Mouse (Mus musculus) MEL (cell line): ENCODE data around the gene Igf2bp2. TPM values are rescaled to one million over a fixed set of nuclear protein-coding genes. Genes with fewer than 3 reads are reported as not detected.

Experiments
- DNase-seq: peaks from one replicate; pipeline ENCODE4 v3.0.0; 2011; ENCODE audit warnings: low read depth, low spot score
- H3K27ac ChIP-seq: 2 replicates; pipeline ENCODE4 v1.5.1; 2012; ENCODE audit warnings: low read depth, mild to moderate bottlenecking, control low read depth, low read length, moderate library complexity; ENCODE audit not compliant: control insufficient read depth
- H3K27me3 ChIP-seq, 2 experiments: fragments of 150-350 bp in 1 of 2; sonication (generic) in 1 of 2; 2 replicates each; pipeline ENCODE4 v1.6.1; 2012; ENCODE audit warnings: low read length in 2 of 2, mild to moderate bottlenecking in 2 of 2, improper control_type of control experiment in 1 of 2, moderate library complexity in 1 of 2; ENCODE audit not compliant: insufficient read depth in 2 of 2, control insufficient read depth in 1 of 2
- H3K36me3 ChIP-seq, 2 experiments: 2 replicates each; pipeline ENCODE4 v1.6.1; 2012 to 2014; ENCODE audit warnings: low read length in 2 of 2, improper control_type of control experiment in 1 of 2, inconsistent platforms in 1 of 2, mild to moderate bottlenecking in 1 of 2; ENCODE audit not compliant: insufficient read depth in 2 of 2, control insufficient read depth in 1 of 2
- H3K4me1 ChIP-seq, 2 experiments: fragments of 150-350 bp in 1 of 2; sonication (generic) in 1 of 2; 2 replicates each; pipeline ENCODE4 v1.6.1; 2012; ENCODE audit warnings: low read length in 2 of 2, improper control_type of control experiment in 1 of 2, mild to moderate bottlenecking in 1 of 2; ENCODE audit not compliant: insufficient read depth in 2 of 2, control insufficient read depth in 1 of 2
- H3K4me3 ChIP-seq, 2 experiments: fragments of 150-350 bp in 1 of 2; sonication (generic) in 1 of 2; 2 replicates each; pipeline ENCODE4 v1.5.1; 2012; ENCODE audit warnings: low read depth in 2 of 2, low read length in 2 of 2, mild to moderate bottlenecking in 2 of 2, moderate library complexity in 2 of 2, control low read depth in 1 of 2, improper control_type of control experiment in 1 of 2; ENCODE audit not compliant: control insufficient read depth in 1 of 2, insufficient read depth in 1 of 2
- H3K79me2 ChIP-seq: 2 replicates; pipeline ENCODE4 v1.6.1; 2012; ENCODE audit warnings: mild to moderate bottlenecking, low read length, moderate library complexity; ENCODE audit not compliant: control insufficient read depth, poor library complexity, insufficient read depth
- H3K9ac ChIP-seq: 2 replicates; pipeline ENCODE4 v1.6.1; 2012; ENCODE audit warnings: low read depth, mild to moderate bottlenecking, control low read depth, low read length, moderate library complexity; ENCODE audit not compliant: control insufficient read depth, poor library complexity, severe bottlenecking
- H3K9me3 ChIP-seq: fragments of 150-350 bp; sonication (generic); replicated peaks from 2 replicates; pipeline ENCODE4 v1.6.1; 2012; ENCODE audit warnings: mild to moderate bottlenecking, low read length, improper control_type of control experiment, moderate library complexity; ENCODE audit not compliant: insufficient read depth
- BHLHE40 ChIP-seq: IDR thresholded peaks from 2 replicates; pipeline ENCODE4 v1.6.1; 2012; ENCODE audit warnings: low read depth, mild to moderate bottlenecking, inconsistent platforms, low read length, improper control_type of control experiment, borderline replicate concordance
- CHD1 ChIP-seq: IDR thresholded peaks from 2 replicates; pipeline ENCODE4 v1.6.1; 2012; ENCODE audit warnings: low read depth, mild to moderate bottlenecking, inconsistent platforms, low read length, improper control_type of control experiment
- CTCF ChIP-seq, 3 experiments: IDR thresholded peaks in 2 of 3; conservative IDR thresholded peaks in 1 of 3; 2 replicates each; pipeline ENCODE4 v1.5.1; 2011 to 2012; ENCODE audit warnings: low read length in 3 of 3, low read depth in 2 of 3, mild to moderate bottlenecking in 2 of 3, improper control_type of control experiment in 1 of 3, inconsistent platforms in 1 of 3, mixed read lengths in 1 of 3, moderate library complexity in 1 of 3; ENCODE audit not compliant: control insufficient read depth in 1 of 3, insufficient read depth in 1 of 3, poor library complexity in 1 of 3, severe bottlenecking in 1 of 3
- ETS1 ChIP-seq: IDR thresholded peaks from 2 replicates; pipeline ENCODE4 v1.6.1; 2012; ENCODE audit warnings: low read depth, mild to moderate bottlenecking, inconsistent platforms, low read length, improper control_type of control experiment, moderate library complexity
- GABPA ChIP-seq: IDR thresholded peaks from 2 replicates; pipeline ENCODE4 v1.6.1; 2012; ENCODE audit warnings: low read depth, mild to moderate bottlenecking, inconsistent platforms, low read length, improper control_type of control experiment, moderate library complexity
- MAFK ChIP-seq: IDR thresholded peaks from 2 replicates; pipeline ENCODE4 v1.6.1; 2011; ENCODE audit warnings: low read depth, mild to moderate bottlenecking, low read length, improper control_type of control experiment, borderline replicate concordance
- MAZ ChIP-seq: IDR thresholded peaks from 2 replicates; pipeline ENCODE4 v1.6.1; 2012; ENCODE audit warnings: low read depth, mild to moderate bottlenecking, inconsistent platforms, low read length, improper control_type of control experiment
- MEF2A ChIP-seq: IDR thresholded peaks from 2 replicates; pipeline ENCODE4 v1.6.1; 2014; ENCODE audit warnings: low read depth, mild to moderate bottlenecking, inconsistent platforms, low read length, improper control_type of control experiment; ENCODE audit not compliant: poor library complexity, insufficient replicate concordance, severe bottlenecking; ENCODE audit errors: extremely low read depth
- MYB ChIP-seq: IDR thresholded peaks from 2 replicates; pipeline ENCODE4 v1.6.1; 2011; ENCODE audit warnings: mild to moderate bottlenecking, low read depth, low read length, improper control_type of control experiment
- MYC ChIP-seq: IDR thresholded peaks from 2 replicates; pipeline ENCODE4 v1.6.1; 2011; ENCODE audit warnings: low read depth, mild to moderate bottlenecking, low read length, improper control_type of control experiment, moderate library complexity
- NRF1 ChIP-seq: IDR thresholded peaks from 2 replicates; pipeline ENCODE4 v1.6.1; 2014; ENCODE audit warnings: low read depth, mild to moderate bottlenecking, inconsistent platforms, low read length, improper control_type of control experiment, moderate library complexity; ENCODE audit not compliant: poor library complexity, insufficient read depth, severe bottlenecking
- RCOR1 ChIP-seq: IDR thresholded peaks from 2 replicates; pipeline ENCODE4 v1.6.1; 2012; ENCODE audit warnings: low read depth, mild to moderate bottlenecking, inconsistent platforms, low read length, improper control_type of control experiment
- SIN3A ChIP-seq: IDR thresholded peaks from 2 replicates; pipeline ENCODE4 v1.6.1; 2012; ENCODE audit warnings: low read length, improper control_type of control experiment, inconsistent platforms
- SMC3 ChIP-seq: IDR thresholded peaks from 2 replicates; pipeline ENCODE4 v1.6.1; 2011; ENCODE audit warnings: low read depth, low read length, improper control_type of control experiment
- TAL1 ChIP-seq: IDR thresholded peaks from 2 replicates; pipeline ENCODE4 v1.6.1; 2012; ENCODE audit warnings: mild to moderate bottlenecking, inconsistent platforms, low read length, moderate library complexity, mixed read lengths
- TBP ChIP-seq: IDR thresholded peaks from 2 replicates; pipeline ENCODE4 v1.8.0; 2011; ENCODE audit warnings: low read depth, low read length, improper control_type of control experiment
- UBTF ChIP-seq: IDR thresholded peaks from 2 replicates; pipeline ENCODE4 v1.6.1; 2012; ENCODE audit warnings: low read depth, mild to moderate bottlenecking, inconsistent platforms, low read length, improper control_type of control experiment, moderate library complexity, borderline replicate concordance; ENCODE audit not compliant: insufficient read depth
- USF1 ChIP-seq: IDR thresholded peaks from 2 replicates; pipeline ENCODE4 v1.6.1; 2014; ENCODE audit warnings: low read depth, mild to moderate bottlenecking, inconsistent platforms, low read length, improper control_type of control experiment, moderate library complexity
- USF2 ChIP-seq, 2 experiments: IDR thresholded peaks; 2 replicates each; pipeline ENCODE4 v1.6.1; 2011 to 2012; ENCODE audit warnings: improper control_type of control experiment in 2 of 2, low read length in 2 of 2, borderline replicate concordance in 1 of 2, inconsistent platforms in 1 of 2, low read depth in 1 of 2, mild to moderate bottlenecking in 1 of 2; ENCODE audit not compliant: insufficient read depth in 1 of 2
- ZNF384 ChIP-seq: IDR thresholded peaks from 2 replicates; pipeline ENCODE4 v1.6.1; 2012; ENCODE audit warnings: low read depth, mild to moderate bottlenecking, inconsistent platforms, low read length, improper control_type of control experiment
- polyA plus RNA-seq, 2 experiments: library from polyadenylated mRNA; stranded (reverse) in 1 of 2; unstranded in 1 of 2; fragments of >175 nt in 1 of 2; fragments of >200 nt in 1 of 2; gene quantifications; 2 replicates each; pipeline versions ENCODE4 v1.2.1 to v1.2.4; 2012; ENCODE audit warnings: low replicate concordance in 2 of 2, low read depth in 1 of 2; ENCODE audit not compliant: insufficient read length in 2 of 2, insufficient read depth in 1 of 2, missing spikeins in 1 of 2
- total RNA-seq: library from RNA; depleted of rRNA; stranded (reverse); fragments of 300-350 nt; gene quantifications from 2 replicates; pipeline ENCODE4 v1.2.3, GENCODE M21; 2012

The Igf2bp2 gene
- total and polyA plus RNA-seq, 3 experiments = 0.23 to 0.86 TPM; not detected in 1

DNA sequence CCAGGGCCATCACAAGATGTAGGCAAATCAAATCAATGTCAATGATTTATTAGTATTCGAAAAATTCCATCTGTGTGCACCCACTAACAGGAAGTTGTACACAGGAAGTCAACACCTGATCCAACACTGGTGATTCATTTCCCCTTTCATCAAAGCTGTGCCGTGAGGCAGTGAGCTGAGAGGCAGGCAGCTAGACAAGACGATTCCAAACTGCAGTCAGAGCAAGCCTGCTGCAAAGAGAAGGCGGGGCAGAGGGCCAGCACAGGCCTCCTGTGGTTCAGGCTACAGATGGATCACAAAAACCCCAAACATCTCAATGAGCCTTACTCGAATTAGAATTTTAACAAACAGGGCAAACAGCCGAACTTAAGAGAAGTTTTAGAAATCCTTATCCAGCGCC lies 65.4 kb downstream of the Igf2bp2 start:
- DNase-seq = peak; percentile 28
- H3K4me3 ChIP-seq = no peak overlapping the region
- H3K27ac ChIP-seq = no peak overlapping the region
- H3K9ac ChIP-seq = no peak overlapping the region
- H3K9me3 ChIP-seq = no peaks in the 10 kb centered on the region
- no peaks in the 10 kb centered on the region for H3K4me1 ChIP-seq
- no peaks in the 10 kb centered on the region for H3K79me2 ChIP-seq
- TF ChIP-seq MAFK = no peak
- TF ChIP-seq TBP = no peak
- H3K36me3 ChIP-seq = no peaks in the 10 kb centered on the region
- peaks cover 0 to 5% of the 10 kb centered on the region in 2 experiments; a peak in 2 of 4 replicates for H3K27me3 ChIP-seq

- Histone ChIP-seq H3K36me3 (no peaks in the 10 kb centered on the region), H3K27me3 (no peaks in the 10 kb centered on the region; a peak in 1 of 4 replicates), H3K9me3 (no peaks in the 10 kb centered on the region), H3K4me1 (no peaks in the 10 kb centered on the region), H3K27ac (no peak overlapping the region), H3K9ac (no peak overlapping the region), H3K4me3 (no peak overlapping the region), H3K79me2 (no peaks in the 10 kb centered on the region)
- TF ChIP-seq ZNF384 (no peak), MYB (no peak), SMC3 (no peak), GABPA (no peak), BHLHE40 (no peak), USF2 (IDR thresholded peaks at IDR 0.05; ENCODE audit: borderline replicate concordance in 1 of 2, insufficient read depth in 1 of 2, low read depth in 1 of 2, low read length in 2 of 2) (no peak), MYC (no peak), SIN3A (no peak), RCOR1 (no peak), USF1 (no peak), CTCF (IDR thresholded peaks at IDR 0.05 in 2 of 3, conservative IDR thresholded peaks at IDR 0.05 in 1 of 3; ENCODE audit: control insufficient read depth in 1 of 3, insufficient read depth in 1 of 3, low read depth in 2 of 3, low read length in 3 of 3, poor library complexity in 1 of 3, severe bottlenecking in 1 of 3) (no peak), MEF2A (no peak), ETS1 (no peak), TAL1 (no peak), NRF1 (no peak), CHD1 (no peak), UBTF (no peak), MAZ (no peak)
- DNase-seq = no peak
These were observed 67.3 kb downstream of the Igf2bp2 start for GRCm38 (mm10) chr16:22095751-22096150.
